Mouse (Mus musculus): ENCODE measurements around the gene Pou3f1. TPM values are rescaled to one million over a fixed set of nuclear protein-coding genes. Genes with fewer than 3 reads are reported as not detected.

The Pou3f1 gene
- polyA plus RNA-seq, 1 experiment from 2014 or later = not detected

- H3K4me2 ChIP-seq (replicated peaks; ENCODE audit: low read depth) = peak overlapping the region; percentile 53
- H3K4me1 ChIP-seq (replicated peaks; ENCODE audit: control insufficient read depth, insufficient read depth, low read length) = 0 out of 2 replicates have a peak, but pooled peaks cover 3% of the 10 kb centered on the region
- no peaks in the 10 kb centered on the region for H3K9me3 ChIP-seq (ENCODE audit: control insufficient read depth)
- peak; percentile 47; the same call in 1 of the 2 replicates for ATAC-seq
- H3K27me3 ChIP-seq (replicated peaks; ENCODE audit: control insufficient read depth, insufficient read depth, low read length) = no peaks in the 10 kb centered on the region
- H3K9ac ChIP-seq (ENCODE audit: low read depth, low read length) = no peak overlapping the region
- 0 out of 2 replicates have a peak overlapping the region, but pooled peaks have one; percentile 1 for H3K4me3 ChIP-seq (ENCODE audit: low read depth, low read length)
- WGBS = 11% methylated on average over 8 of the region's 8 CpGs
- TF ChIP-seq CTCF (IDR thresholded peaks at IDR 0.05; ENCODE audit: low read depth) = no peak
- H3K36me3 ChIP-seq (ENCODE audit: control insufficient read depth, insufficient read depth) = no peaks in the 10 kb centered on the region
- no peak overlapping the region for H3K27ac ChIP-seq (ENCODE audit: low read depth, low read length)
Observed at GRCm38 (mm10) chr4:124646591-124646990, 10.0 kb upstream of the Pou3f1 start.

- no peak for TF ChIP-seq CTCF (IDR thresholded peaks at IDR 0.05; ENCODE audit: low read depth)
- Histone ChIP-seq H3K4me3 (ENCODE audit: low read depth, low read length) (no peak overlapping the region), H3K4me1 (replicated peaks; ENCODE audit: control insufficient read depth, insufficient read depth, low read length) (0 out of 2 replicates have a peak, but pooled peaks cover 3% of the 10 kb centered on the region), H3K4me2 (replicated peaks; ENCODE audit: low read depth) (no peak overlapping the region), H3K27ac (ENCODE audit: low read depth, low read length) (no peak overlapping the region), H3K9ac (ENCODE audit: low read depth, low read length) (no peak overlapping the region), H3K36me3 (ENCODE audit: control insufficient read depth, insufficient read depth) (no peaks in the 10 kb centered on the region), H3K27me3 (replicated peaks; ENCODE audit: control insufficient read depth, insufficient read depth, low read length) (0 out of 2 replicates have a peak, but pooled peaks cover 6% of the 10 kb centered on the region), H3K9me3 (ENCODE audit: control insufficient read depth) (no peaks in the 10 kb centered on the region)
- 45% methylated on average over 5 of the region's 5 CpGs for WGBS
- no peak for ATAC-seq
Observed at GRCm38 (mm10) chr4:124647909-124648308, 8.7 kb upstream of the Pou3f1 start.

DNA sequence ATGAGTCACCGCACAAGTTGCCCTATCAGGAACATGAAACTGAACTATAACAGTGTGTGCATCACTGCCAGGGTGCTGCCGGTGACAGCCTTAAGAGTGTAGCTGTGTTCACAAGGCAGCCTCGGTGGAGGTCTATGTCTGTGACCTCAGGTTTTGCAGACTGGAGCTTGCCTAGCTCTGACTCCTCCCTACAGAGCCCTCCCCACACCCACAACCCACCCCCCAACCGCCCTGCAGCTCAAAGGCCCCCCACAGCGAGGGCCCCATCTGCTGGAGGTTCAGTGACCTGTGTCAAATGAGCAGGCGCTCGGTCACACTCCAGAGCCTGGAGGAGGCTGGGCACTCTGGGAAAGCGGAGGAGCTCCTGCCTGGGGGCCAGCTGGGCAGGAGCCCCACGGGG is 3.7 kb upstream of the Pou3f1 start:
- no peaks in the 10 kb centered on the region for H3K4me1 ChIP-seq (replicated peaks; ENCODE audit: control insufficient read depth, insufficient read depth, low read length)
- ATAC-seq = no peak
- no peak overlapping the region for H3K9ac ChIP-seq (ENCODE audit: low read depth, low read length)
- no peak overlapping the region for H3K4me3 ChIP-seq (ENCODE audit: low read depth, low read length)
- no peaks in the 10 kb centered on the region for H3K36me3 ChIP-seq (ENCODE audit: control insufficient read depth, insufficient read depth)
- H3K27ac ChIP-seq (ENCODE audit: low read depth, low read length) = no peak overlapping the region
- peaks cover 53% of the 10 kb centered on the region for H3K27me3 ChIP-seq (replicated peaks; ENCODE audit: control insufficient read depth, insufficient read depth, low read length)
- 7% methylated on average over 9 of the region's 9 CpGs for WGBS
- TF ChIP-seq CTCF (IDR thresholded peaks at IDR 0.05; ENCODE audit: low read depth) = no peak
- no peaks in the 10 kb centered on the region for H3K9me3 ChIP-seq (ENCODE audit: control insufficient read depth)
- H3K4me2 ChIP-seq (replicated peaks; ENCODE audit: low read depth) = no peak overlapping the region

DNA sequence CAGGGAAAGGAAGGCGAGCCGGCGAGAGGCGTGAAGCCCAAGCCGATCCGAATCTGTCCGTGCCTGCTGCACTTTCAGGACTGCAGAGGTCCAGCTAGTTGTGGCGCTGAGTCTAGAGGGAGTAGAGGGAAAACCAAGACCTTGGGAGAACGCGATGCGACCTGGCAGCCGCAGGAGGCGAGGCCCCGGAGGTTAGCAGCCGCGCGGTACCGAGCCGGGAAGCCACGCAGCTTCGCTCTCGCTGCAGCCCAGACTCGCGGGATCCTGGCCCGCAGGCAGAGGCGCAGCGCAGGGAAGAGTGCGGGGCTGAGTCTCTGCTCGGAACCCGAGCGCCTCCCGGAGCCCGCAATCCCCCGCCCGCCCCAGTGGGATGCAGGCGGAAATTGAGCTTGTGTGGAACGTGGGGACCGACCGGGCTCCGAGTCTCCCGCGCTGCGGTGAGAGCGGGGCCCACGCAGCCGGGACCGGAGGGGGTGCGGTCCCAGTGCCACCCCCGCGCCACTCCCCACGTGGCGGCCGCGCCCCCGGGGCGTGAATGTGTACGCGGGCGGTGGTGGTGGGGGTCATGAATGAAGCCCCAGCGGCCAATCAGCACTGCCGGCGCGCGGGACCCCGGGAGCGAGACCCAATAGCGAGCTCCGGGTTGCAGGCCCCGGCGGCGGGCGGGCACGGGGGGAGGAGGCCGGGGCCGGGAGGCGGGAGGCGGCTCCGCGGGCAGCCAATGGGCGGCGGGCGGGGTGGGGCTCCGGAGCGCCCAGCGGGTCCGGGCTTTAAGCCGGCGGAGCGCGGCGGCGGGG is 445 bp downstream of the Pou3f1 start:
- Histone ChIP-seq H3K4me3 (ENCODE audit: low read depth, low read length) (peak overlapping the region; percentile 59), H3K27ac (ENCODE audit: low read depth, low read length) (no peak overlapping the region), H3K9me3 (ENCODE audit: control insufficient read depth) (no peaks in the 10 kb centered on the region), H3K4me1 (replicated peaks; ENCODE audit: control insufficient read depth, insufficient read depth, low read length) (no peaks in the 10 kb centered on the region; the same call in 1 of the 2 replicates), H3K9ac (ENCODE audit: low read depth, low read length) (peak overlapping the region; percentile 31; the same call in 1 of the 2 replicates), H3K27me3 (replicated peaks; ENCODE audit: control insufficient read depth, insufficient read depth, low read length) (peaks cover 92% of the 10 kb centered on the region), H3K4me2 (replicated peaks; ENCODE audit: low read depth) (peak overlapping the region; percentile 97), H3K36me3 (ENCODE audit: control insufficient read depth, insufficient read depth) (no peaks in the 10 kb centered on the region)
- WGBS = 1% methylated on average over 74 of the region's 92 CpGs
- 0 out of 2 replicates have a peak, but pooled peaks have one; percentile 4 for TF ChIP-seq CTCF (IDR thresholded peaks at IDR 0.05; ENCODE audit: low read depth)
- ATAC-seq = peak; percentile 55

DNA sequence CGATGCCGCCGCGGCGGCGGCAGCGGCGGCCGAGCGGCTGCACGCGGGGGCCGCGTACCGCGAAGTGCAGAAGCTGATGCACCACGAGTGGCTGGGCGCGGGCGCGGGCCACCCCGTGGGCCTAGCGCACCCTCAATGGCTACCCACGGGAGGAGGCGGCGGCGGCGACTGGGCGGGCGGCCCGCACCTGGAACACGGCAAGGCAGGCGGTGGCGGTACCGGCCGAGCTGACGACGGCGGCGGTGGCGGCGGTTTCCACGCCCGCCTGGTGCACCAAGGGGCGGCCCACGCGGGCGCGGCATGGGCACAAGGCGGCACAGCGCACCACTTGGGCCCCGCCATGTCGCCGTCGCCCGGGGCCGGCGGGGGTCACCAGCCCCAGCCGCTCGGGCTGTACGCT is 1.2 kb downstream of the Pou3f1 start:
- Histone ChIP-seq H3K27me3 (replicated peaks; ENCODE audit: control insufficient read depth, insufficient read depth, low read length) (peaks cover 91% of the 10 kb centered on the region), H3K9me3 (ENCODE audit: control insufficient read depth) (no peaks in the 10 kb centered on the region), H3K4me1 (replicated peaks; ENCODE audit: control insufficient read depth, insufficient read depth, low read length) (no peaks in the 10 kb centered on the region; the same call in 1 of the 2 replicates), H3K36me3 (ENCODE audit: control insufficient read depth, insufficient read depth) (no peaks in the 10 kb centered on the region), H3K4me3 (ENCODE audit: low read depth, low read length) (peak overlapping the region; percentile 59), H3K9ac (ENCODE audit: low read depth, low read length) (no peak overlapping the region), H3K4me2 (replicated peaks; ENCODE audit: low read depth) (peak overlapping the region; percentile 97), H3K27ac (ENCODE audit: low read depth, low read length) (no peak overlapping the region)
- no peak for TF ChIP-seq CTCF (IDR thresholded peaks at IDR 0.05; ENCODE audit: low read depth)
- under 1% methylated on average over 43 of the region's 61 CpGs for WGBS
- no peak for ATAC-seq

- Histone ChIP-seq H3K27ac (ENCODE audit: low read depth, low read length) (no peak overlapping the region), H3K27me3 (replicated peaks; ENCODE audit: control insufficient read depth, insufficient read depth, low read length) (peaks cover 90% of the 10 kb centered on the region), H3K4me1 (replicated peaks; ENCODE audit: control insufficient read depth, insufficient read depth, low read length) (no peaks in the 10 kb centered on the region; the same call in 1 of the 2 replicates), H3K4me3 (ENCODE audit: low read depth, low read length) (peak overlapping the region; percentile 59), H3K9me3 (ENCODE audit: control insufficient read depth) (no peaks in the 10 kb centered on the region), H3K36me3 (ENCODE audit: control insufficient read depth, insufficient read depth) (no peaks in the 10 kb centered on the region), H3K9ac (ENCODE audit: low read depth, low read length) (no peak overlapping the region), H3K4me2 (replicated peaks; ENCODE audit: low read depth) (peak overlapping the region; percentile 97)
- no peak for TF ChIP-seq CTCF (IDR thresholded peaks at IDR 0.05; ENCODE audit: low read depth)
- no peak for ATAC-seq
- under 1% methylated on average over 37 of the region's 39 CpGs for WGBS
Observed at GRCm38 (mm10) chr4:124658412-124658851, 1.8 kb downstream of the Pou3f1 start.

Measured in intestine, postnatal 0 days (tissue).